Comparison of ENCODE assay signal across 9 mouse cellular contexts in the genomic region with DNA sequence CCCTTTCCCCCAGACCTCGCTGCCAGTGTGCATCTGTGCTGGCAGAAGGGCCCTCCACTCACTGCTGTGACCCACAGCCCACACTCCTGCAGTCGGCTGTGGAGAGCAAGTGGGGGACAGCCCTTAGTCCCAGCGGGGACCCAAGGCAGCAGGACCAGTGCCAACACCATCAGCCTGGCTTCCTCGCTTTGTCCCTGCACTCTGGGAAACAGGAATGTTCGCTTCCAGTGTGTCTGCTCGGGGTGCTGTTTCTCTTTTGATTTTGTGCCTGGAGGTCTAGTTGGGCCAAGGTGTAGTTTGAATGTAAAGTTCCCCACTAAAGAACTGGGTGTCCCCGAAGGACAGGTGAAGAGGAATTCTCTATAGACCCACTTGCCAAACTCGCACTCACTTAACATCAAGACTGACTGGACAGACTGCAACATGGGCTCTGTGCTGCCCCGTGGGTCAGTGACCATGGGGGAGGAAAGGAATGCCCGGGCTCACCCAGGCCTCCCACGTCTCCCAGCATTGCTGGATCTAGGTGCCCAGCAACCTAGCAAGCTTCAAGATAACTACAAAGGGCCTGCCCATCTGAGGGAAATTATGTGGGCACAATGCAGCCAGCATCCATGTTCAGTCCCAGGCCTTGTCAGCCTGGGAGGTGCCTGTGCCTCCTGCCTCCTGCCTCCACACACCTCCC. TPM values are rescaled to one million over a fixed set of nuclear protein-coding genes. Genes with fewer than 3 reads are reported as not detected.
DNase-seq lines count a peak whose midpoint lies in the region; ATAC-seq lines count a peak whose summit lies in the region.
"Had no signal": no experiment of that assay in that cellular context is flagged by ENCODE, and none has a peak within 500 bp of the region (broad histone marks: within the 10 kb centered on the region; RNA-seq: fewer than 3 reads in every experiment).

No protein-coding gene starts in this region.

- 0 out of 2 replicates have a peak overlapping the region, but pooled peaks have one; percentile 27 for H3K9ac ChIP-seq in embryonic facial prominence, embryonic 13.5 days
- 0 out of 2 replicates have a peak overlapping the region, but pooled peaks have one; percentile 4 for H3K9ac ChIP-seq in limb, embryonic 12.5 days (replicated peaks)
- H3K9ac ChIP-seq: lung, embryonic 15.5 days had no signal

- H3K36me3 ChIP-seq in embryonic facial prominence, embryonic 13.5 days, result no peaks in the 10 kb centered on the region
- peaks cover 9% of the 10 kb centered on the region; the same call in 1 of the 2 replicates for H3K36me3 ChIP-seq in limb, embryonic 12.5 days

- H3K4me1 ChIP-seq in brown adipose tissue, adult 24 weeks (ENCODE audit: control insufficient read depth, insufficient read depth, insufficient read length, low read length), result peaks cover 44% of the 10 kb centered on the region
- peaks cover 45% of the 10 kb centered on the region for H3K4me1 ChIP-seq in embryonic facial prominence, embryonic 13.5 days
- H3K4me1 ChIP-seq in limb, embryonic 12.5 days (replicated peaks), result peaks cover 60% of the 10 kb centered on the region

- 79% methylated on average over 11 of the region's 11 CpGs for WGBS in embryonic facial prominence, embryonic 13.5 days
- WGBS in limb, embryonic 12.5 days, result 81% methylated on average over 11 of the region's 11 CpGs

- H3K27me3 ChIP-seq in embryonic facial prominence, embryonic 13.5 days, result no peaks in the 10 kb centered on the region
- H3K27me3 ChIP-seq in limb, embryonic 12.5 days, result no peaks in the 10 kb centered on the region
- H3K27me3 ChIP-seq: lung, embryonic 15.5 days had no signal

- peak overlapping the region; percentile 72 for H3K27ac ChIP-seq in brown adipose tissue, adult 24 weeks (replicated peaks; ENCODE audit: low read depth, low read length)
- no peak overlapping the region; the same call in 1 of the 2 replicates for H3K27ac ChIP-seq in embryonic facial prominence, embryonic 13.5 days
- H3K27ac ChIP-seq in limb, embryonic 12.5 days, result peak overlapping the region; percentile 53
- H3K27ac ChIP-seq: lung, embryonic 15.5 days had no signal

- ATAC-seq in embryonic facial prominence, embryonic 13.5 days (ENCODE audit: insufficient number of reproducible peaks, insufficient read depth, low FRiP score, low TSS enrichment, low read depth), result no peak
- ATAC-seq in limb, embryonic 12.5 days (ENCODE audit: insufficient number of reproducible peaks, insufficient read depth, low FRiP score, low TSS enrichment, low read depth), result no peak

- H3K4me3 ChIP-seq in brown adipose tissue, adult 24 weeks (ENCODE audit: insufficient read depth, low read depth, low read length), result peak overlapping the region; percentile 31
- H3K4me3 ChIP-seq in embryonic facial prominence, embryonic 13.5 days, result no peak overlapping the region
- H3K4me3 ChIP-seq in limb, embryonic 12.5 days (replicated peaks), result no peak overlapping the region
- H3K4me3 ChIP-seq: lung, embryonic 15.5 days had no signal

- H3K9me3 ChIP-seq in embryonic facial prominence, embryonic 13.5 days, result no peaks in the 10 kb centered on the region
- no peaks in the 10 kb centered on the region for H3K9me3 ChIP-seq in limb, embryonic 12.5 days
- H3K9me3 ChIP-seq: lung, embryonic 15.5 days had no signal

- peak; percentile 47 for DNase-seq in kidney, postnatal 14 days
- DNase-seq in kidney, adult 9 months, result no peak
- DNase-seq in thymus, postnatal 25 days, result no peak
- no peak for DNase-seq in c-Kit-positive CD71-positive TER-119-positive erythroid progenitor cells, embryonic 14.5 days (ENCODE audit: low spot score)
- no peak for DNase-seq in layer of hippocampus, adult 11-12 months (ENCODE audit: low spot score)

- no peak overlapping the region for H3K4me2 ChIP-seq in embryonic facial prominence, embryonic 13.5 days
- 0 out of 2 replicates have a peak overlapping the region, but pooled peaks have one; percentile 2 for H3K4me2 ChIP-seq in limb, embryonic 12.5 days
- H3K4me2 ChIP-seq: lung, embryonic 15.5 days had no signal

RNA-seq across cellular contexts. Expression of a gene that starts 13.6 kb away (rescaled TPM):
- 1.3 TPM in 1 of 2 replicates, not detected in the other for polyA plus RNA-seq in brown adipose tissue, adult 24 weeks (2012; ENCODE audit: insufficient read depth, insufficient read length, missing spikeins)
- 3.1 and 3.5 TPM in 2 replicates for polyA plus RNA-seq in embryonic facial prominence, embryonic 13.5 days (2015; fragmentation: Nextera tagmentation; extraction: Ambion mirVana)
- polyA plus RNA-seq in limb, embryonic 12.5 days (2016; fragmentation: Nextera tagmentation; extraction: Ambion mirVana), result 1.5 and 1.7 TPM in 2 replicates

RNA-seq across cellular contexts. Expression of a gene that starts 14.0 kb away (rescaled TPM):
- 18.1 and 19.7 TPM in 2 replicates for polyA plus RNA-seq in brown adipose tissue, adult 24 weeks (2012; ENCODE audit: insufficient read depth, insufficient read length, missing spikeins)
- 1.7 and 2.5 TPM in 2 replicates for polyA plus RNA-seq in embryonic facial prominence, embryonic 13.5 days (2015; fragmentation: Nextera tagmentation; extraction: Ambion mirVana)
- polyA plus RNA-seq in limb, embryonic 12.5 days (2016; fragmentation: Nextera tagmentation; extraction: Ambion mirVana), result 1.7 and 2.3 TPM in 2 replicates

RNA-seq across cellular contexts. Expression of a gene that starts 31.5 kb away (rescaled TPM):
- 1.8 TPM in 1 of 2 replicates, not detected in the other for polyA plus RNA-seq in brown adipose tissue, adult 24 weeks (2012; ENCODE audit: insufficient read depth, insufficient read length, missing spikeins)
- polyA plus RNA-seq in embryonic facial prominence, embryonic 13.5 days (2015; fragmentation: Nextera tagmentation; extraction: Ambion mirVana), result 1.2 and 1.6 TPM in 2 replicates
- 1.7 and 1.9 TPM in 2 replicates for polyA plus RNA-seq in limb, embryonic 12.5 days (2016; fragmentation: Nextera tagmentation; extraction: Ambion mirVana)

RNA-seq across cellular contexts. Expression of a gene that starts 39.0 kb away (rescaled TPM):
- not detected in 2 replicates for polyA plus RNA-seq in brown adipose tissue, adult 24 weeks (2012; ENCODE audit: insufficient read depth, insufficient read length, missing spikeins)
- 12.8 and 17.0 TPM in 2 replicates for polyA plus RNA-seq in embryonic facial prominence, embryonic 13.5 days (2015; fragmentation: Nextera tagmentation; extraction: Ambion mirVana)
- 0.90 and 1.0 TPM in 2 replicates for polyA plus RNA-seq in limb, embryonic 12.5 days (2016; fragmentation: Nextera tagmentation; extraction: Ambion mirVana)
- polyA plus RNA-seq: lung, embryonic 15.5 days had no signal

RNA-seq across cellular contexts. Expression of a gene that starts 40.2 kb away (rescaled TPM):
- polyA plus RNA-seq in brown adipose tissue, adult 24 weeks (2012; ENCODE audit: insufficient read depth, insufficient read length, missing spikeins), result 250 and 278 TPM in 2 replicates
- polyA plus RNA-seq in embryonic facial prominence, embryonic 13.5 days (2015; fragmentation: Nextera tagmentation; extraction: Ambion mirVana), result 88.4 and 108 TPM in 2 replicates
- 118 and 121 TPM in 2 replicates for polyA plus RNA-seq in limb, embryonic 12.5 days (2016; fragmentation: Nextera tagmentation; extraction: Ambion mirVana)
